Mouse (Mus musculus) kidney, adult 2 months (tissue): ENCODE data around the gene Lin7a.

ENCODE experiments used
- CTCF ChIP-seq: fragments of 200-500 bp; conservative IDR thresholded peaks from 2 replicates; pipeline ENCODE4 v1.5.1; 2011; ENCODE audit warnings: low read depth, mild to moderate bottlenecking, control low read depth, low read length, moderate library complexity, mixed read lengths; ENCODE audit not compliant: insufficient read depth, insufficient read length
- POLR2A ChIP-seq: fragments of 200-500 bp; IDR thresholded peaks from one replicate; pipeline ENCODE4 v1.6.1; 2011; ENCODE audit warnings: low read depth, low read length, control low read depth

DNA sequence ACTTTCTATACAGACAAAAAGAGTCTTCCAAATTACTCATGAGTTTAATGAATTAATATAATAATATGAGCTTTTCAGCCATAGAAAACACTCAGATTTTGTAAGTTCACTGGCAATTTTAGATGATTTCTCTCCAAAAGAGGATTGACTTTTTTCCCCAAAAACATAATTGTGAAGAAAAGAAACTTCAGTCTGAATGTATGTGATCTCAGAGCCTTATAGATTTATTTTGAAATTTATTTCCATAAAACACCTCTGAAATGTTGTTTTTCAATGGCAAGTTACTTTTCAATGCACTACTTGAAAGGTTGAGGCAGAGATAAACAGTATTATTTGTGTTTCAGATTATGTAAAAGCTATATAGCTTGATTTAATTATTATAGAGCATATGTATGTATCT lies 16.8 kb upstream of the Lin7a start:
- TF ChIP-seq CTCF (no peak), POLR2A (no peak)
